ENCODE assay signal across 13 mouse cellular contexts in the genomic region with DNA sequence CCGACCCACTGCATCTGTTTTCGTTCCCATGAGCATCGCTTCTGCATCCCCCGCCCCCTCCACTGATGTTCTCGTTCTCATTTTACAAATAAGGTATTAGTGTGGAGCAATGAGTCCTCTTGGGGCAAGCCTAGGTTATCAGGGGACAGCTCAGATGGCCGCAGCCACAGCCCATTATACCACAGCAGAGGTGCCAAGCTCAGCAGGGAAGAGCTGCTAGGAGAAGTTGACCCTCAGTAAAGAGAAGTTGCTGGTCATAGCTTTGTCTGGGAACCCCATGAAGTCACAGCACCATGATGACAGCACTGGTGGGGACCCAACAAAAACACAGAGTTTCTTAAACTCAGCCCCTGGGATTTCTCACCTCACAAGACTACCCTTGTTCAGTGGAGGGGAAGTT. TPM values are rescaled to one million over a fixed set of nuclear protein-coding genes. Genes with fewer than 3 reads are reported as not detected.
"Had no signal": no experiment of that assay in that cellular context is flagged by ENCODE, and none has a peak within 500 bp of the region (broad histone marks: within the 10 kb centered on the region; RNA-seq: fewer than 3 reads in every experiment).

No protein-coding gene starts in this region.

- H3K4me3 ChIP-seq: left cerebral cortex, adult 2 months; limb, embryonic 10.5 days; midbrain, embryonic 10.5 days; myocyte had no signal

- H3K9me3 ChIP-seq: limb, embryonic 10.5 days; midbrain, embryonic 10.5 days had no signal

- H3K9ac ChIP-seq: liver, embryonic 14.5 days had no signal

- H3K27ac ChIP-seq: left cerebral cortex, adult 2 months; limb, embryonic 10.5 days; liver, embryonic 14.5 days; stomach, postnatal 0 days had no signal

- DNase-seq: kidney, postnatal 14 days; lung, adult 2 months; lung, postnatal 36 days; midbrain, embryonic 14.5 days; thymus, postnatal 4 days had no signal

- H3K36me3 ChIP-seq: midbrain, embryonic 10.5 days had no signal

- ATAC-seq: lung, postnatal 0 days had no signal

RNA-seq across cellular contexts. Expression of gene Mpzl1, which starts 27.4 kb away (rescaled TPM):
- total RNA-seq: neutrophil, adult 5-6 weeks had no signal
